Mouse (Mus musculus): ENCODE results near the gene Gpr25. TPM values are rescaled to one million over a fixed set of nuclear protein-coding genes. Genes with fewer than 3 reads are reported as not detected.

Gene Gpr25
- total and polyA plus RNA-seq, 3 experiments, result not detected

DNA sequence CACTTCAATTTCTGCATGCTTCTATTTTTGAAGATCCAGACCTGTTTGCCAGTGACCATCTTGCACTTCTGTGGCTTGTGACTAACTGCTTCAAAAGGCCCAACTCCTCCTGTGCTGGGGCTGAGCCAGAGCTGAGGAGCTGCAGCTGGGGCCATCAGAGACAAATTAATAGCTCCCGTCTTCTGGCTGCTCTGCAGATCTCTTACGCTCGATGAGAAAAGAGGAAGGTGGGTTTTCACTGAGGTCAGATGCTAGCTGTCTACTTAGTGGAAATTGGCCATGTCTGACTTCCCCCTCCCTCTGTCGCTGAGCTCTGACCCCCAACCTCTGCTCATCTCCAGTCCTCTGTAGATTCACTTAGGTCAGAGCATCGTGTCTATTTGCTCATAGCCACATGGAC is 11.0 kb downstream of the Gpr25 start:
- TF ChIP-seq SIN3A (IDR thresholded peaks at IDR 0.05; ENCODE audit: low read length), result no peak
- TF ChIP-seq SMC3 (IDR thresholded peaks at IDR 0.05; ENCODE audit: low read depth, low read length), result no peak
- TF ChIP-seq ZMIZ1 (IDR thresholded peaks at IDR 0.05; ENCODE audit: low read depth, low read length), result no peak
- no peak for TF ChIP-seq MAZ (IDR thresholded peaks at IDR 0.05; ENCODE audit: low read depth, low read length)
- no peak for TF ChIP-seq E2F4 (IDR thresholded peaks at IDR 0.05; ENCODE audit: borderline replicate concordance, low read depth, low read length)
- no peak for TF ChIP-seq ZKSCAN1 (IDR thresholded peaks at IDR 0.05; ENCODE audit: low read depth, low read length)
- TF ChIP-seq ELF1 (IDR thresholded peaks at IDR 0.05; ENCODE audit: low read depth, low read length), result no peak
- TF ChIP-seq GABPA (IDR thresholded peaks at IDR 0.05; ENCODE audit: low read depth, low read length), result no peak
- no peak for TF ChIP-seq JUND (IDR thresholded peaks at IDR 0.05; ENCODE audit: low read depth, low read length)
- TF ChIP-seq MEF2A (IDR thresholded peaks at IDR 0.05; ENCODE audit: extremely low read depth, insufficient replicate concordance, low read depth, low read length, poor library complexity, severe bottlenecking), result no peak
- no peak for TF ChIP-seq MYB (IDR thresholded peaks at IDR 0.05; ENCODE audit: low read depth, low read length)
- TF ChIP-seq ETS1 (IDR thresholded peaks at IDR 0.05; ENCODE audit: low read depth, low read length), result no peak
- peak; percentile 67 for DNase-seq (ENCODE audit: low read depth, low spot score)

DNA sequence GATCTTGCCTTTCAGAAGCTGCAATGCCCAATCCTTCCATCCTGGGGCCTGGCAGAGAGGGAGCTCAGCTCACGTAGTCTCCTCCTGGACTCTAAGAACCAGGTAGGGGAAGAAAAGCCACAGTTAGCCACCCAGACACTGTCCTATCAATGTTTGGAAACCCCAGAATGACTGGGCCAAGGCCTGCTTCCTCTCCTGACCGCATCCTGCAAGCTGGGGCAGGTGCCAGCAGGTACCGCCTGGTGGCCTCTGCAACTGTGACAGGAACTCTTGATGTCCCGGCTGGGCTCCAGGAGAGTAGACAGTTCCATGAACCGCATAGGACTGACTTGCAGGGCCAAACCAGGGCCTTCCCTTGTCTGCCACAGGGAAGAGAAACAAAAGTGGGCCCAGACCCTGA is 13.3 kb downstream of the Gpr25 start:
- TF ChIP-seq HCFC1 (IDR thresholded peaks at IDR 0.05; ENCODE audit: low read depth, low read length) (no peak), MYB (IDR thresholded peaks at IDR 0.05; ENCODE audit: low read depth, low read length) (no peak), EP300 (IDR thresholded peaks at IDR 0.05; ENCODE audit: low read depth in 1 of 2, low read length in 2 of 2) (no peak), E2F4 (IDR thresholded peaks at IDR 0.05; ENCODE audit: borderline replicate concordance, low read depth, low read length) (no peak)
- H3K27me3 ChIP-seq (ENCODE audit: control insufficient read depth in 1 of 2, insufficient read depth in 2 of 2, low read length in 2 of 2), result no peaks in the 10 kb centered on the region

More for the DNA sequence above, 11.0 kb downstream of the Gpr25 start:
- Histone ChIP-seq H3K9me3 (replicated peaks; ENCODE audit: insufficient read depth, low read length) (no peaks in the 10 kb centered on the region), H3K27me3 (ENCODE audit: control insufficient read depth in 1 of 2, insufficient read depth in 2 of 2, low read length in 2 of 2) (no peaks in the 10 kb centered on the region), H3K4me1 (ENCODE audit: control insufficient read depth in 1 of 2, insufficient read depth in 2 of 2, low read length in 2 of 2) (peaks cover 5 to 13% of the 10 kb centered on the region in 2 experiments), H3K9ac (ENCODE audit: control insufficient read depth, low read depth, low read length, poor library complexity, severe bottlenecking) (no peak overlapping the region), H3K79me2 (ENCODE audit: control insufficient read depth, insufficient read depth, low read length, poor library complexity) (no peaks in the 10 kb centered on the region), H3K4me3 (ENCODE audit: control insufficient read depth in 1 of 2, insufficient read depth in 1 of 2, low read depth in 2 of 2, low read length in 2 of 2) (no peak overlapping the region), H3K36me3 (ENCODE audit: control insufficient read depth in 1 of 2, insufficient read depth in 2 of 2, low read length in 2 of 2) (peaks cover 0 to 5% of the 10 kb centered on the region in 2 experiments; a peak in 2 of 4 replicates), H3K27ac (ENCODE audit: control insufficient read depth, low read depth, low read length) (no peak overlapping the region)

DNA sequence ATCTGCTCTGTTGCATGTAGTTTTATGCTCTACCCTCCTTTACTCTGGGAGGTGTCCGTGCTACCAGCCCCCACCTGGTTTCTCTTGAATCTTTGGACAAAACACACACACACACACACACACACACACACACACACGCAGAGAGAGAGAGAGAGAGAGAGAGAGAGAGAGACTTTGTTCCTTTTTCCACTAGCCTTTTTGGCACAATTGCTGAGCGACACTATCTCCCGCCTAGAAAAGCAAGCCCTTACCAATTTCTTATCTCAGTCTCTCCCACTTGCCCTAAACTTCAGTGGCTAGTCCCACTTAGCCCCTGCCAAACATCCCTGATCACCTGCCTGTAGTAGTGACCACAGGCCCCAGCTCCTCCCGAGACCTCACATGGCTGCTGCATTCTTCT is 16.2 kb downstream of the Gpr25 start:
- Histone ChIP-seq H3K27ac (ENCODE audit: control insufficient read depth, low read depth, low read length) (no peak overlapping the region), H3K9ac (ENCODE audit: control insufficient read depth, low read depth, low read length, poor library complexity, severe bottlenecking) (no peak overlapping the region), H3K9me3 (replicated peaks; ENCODE audit: insufficient read depth, low read length) (no peaks in the 10 kb centered on the region), H3K4me3 (ENCODE audit: control insufficient read depth in 1 of 2, insufficient read depth in 1 of 2, low read depth in 2 of 2, low read length in 2 of 2) (no peak overlapping the region), H3K4me1 (ENCODE audit: control insufficient read depth in 1 of 2, insufficient read depth in 2 of 2, low read length in 2 of 2) (peaks cover 0 to 11% of the 10 kb centered on the region in 2 experiments; a peak in 2 of 4 replicates), H3K79me2 (ENCODE audit: control insufficient read depth, insufficient read depth, low read length, poor library complexity) (no peaks in the 10 kb centered on the region), H3K36me3 (ENCODE audit: control insufficient read depth in 1 of 2, insufficient read depth in 2 of 2, low read length in 2 of 2) (peaks cover 0 to 3% of the 10 kb centered on the region in 2 experiments; a peak in 2 of 4 replicates), H3K27me3 (ENCODE audit: control insufficient read depth in 1 of 2, insufficient read depth in 2 of 2, low read length in 2 of 2) (no peaks in the 10 kb centered on the region)
- TF ChIP-seq MEF2A (IDR thresholded peaks at IDR 0.05; ENCODE audit: extremely low read depth, insufficient replicate concordance, low read depth, low read length, poor library complexity, severe bottlenecking) (no peak), JUND (IDR thresholded peaks at IDR 0.05; ENCODE audit: low read depth, low read length) (peak; percentile 98), ETS1 (IDR thresholded peaks at IDR 0.05; ENCODE audit: low read depth, low read length) (peak; percentile 9; the same call in 1 of the 2 replicates), TCF12 (IDR thresholded peaks at IDR 0.05; ENCODE audit: low read depth, low read length) (peak; percentile 36; the same call in 1 of the 2 replicates), GATA1 (IDR thresholded peaks at IDR 0.05; ENCODE audit: low read depth, low read length) (peak; percentile 55)
- peak; percentile 66 for DNase-seq (ENCODE audit: low read depth, low spot score)

More for the DNA sequence above, 13.3 kb downstream of the Gpr25 start:
- no peak for DNase-seq (ENCODE audit: low read depth, low spot score)
- no peaks in the 10 kb centered on the region for H3K9me3 ChIP-seq (replicated peaks; ENCODE audit: insufficient read depth, low read length)
- peaks cover 0 to 3% of the 10 kb centered on the region in 2 experiments; a peak in 2 of 4 replicates for H3K36me3 ChIP-seq (ENCODE audit: control insufficient read depth in 1 of 2, insufficient read depth in 2 of 2, low read length in 2 of 2)
- H3K4me1 ChIP-seq (ENCODE audit: control insufficient read depth in 1 of 2, insufficient read depth in 2 of 2, low read length in 2 of 2), result peaks cover 0 to 14% of the 10 kb centered on the region in 2 experiments; a peak in 2 of 4 replicates
- no peak overlapping the region for H3K9ac ChIP-seq (ENCODE audit: control insufficient read depth, low read depth, low read length, poor library complexity, severe bottlenecking)
- H3K27ac ChIP-seq (ENCODE audit: control insufficient read depth, low read depth, low read length), result no peak overlapping the region
- no peak overlapping the region for H3K4me3 ChIP-seq (ENCODE audit: control insufficient read depth in 1 of 2, insufficient read depth in 1 of 2, low read depth in 2 of 2, low read length in 2 of 2)
- H3K79me2 ChIP-seq (ENCODE audit: control insufficient read depth, insufficient read depth, low read length, poor library complexity), result no peaks in the 10 kb centered on the region

Measured in MEL (cell line).